Mouse (Mus musculus) midbrain, embryonic 12.5 days (tissue): ENCODE measurements at regions not wholly inside any gene's neighbourhood (a gene's known extent, or its start where the extent isn't known, plus 50 kb on each side); places are given as distances from the start of the nearest gene placed in this dataset.
"Not testable (repeated sequence)": the region's sequence is repeated elsewhere in the genome, so short reads cannot be mapped to it uniquely, and the experiment has no call there.

ENCODE experiments used
- ATAC-seq: fragments of 200-750 bp; cut with Nextera tagmentation; 2 replicates; pipeline ENCODE4 v1.8.0; 2017; ENCODE audit warnings: low read depth, moderate TSS enrichment, moderate library complexity; ENCODE audit not compliant: low FRiP score
- H3K27ac ChIP-seq: fragments of 300-500 bp; sonication (generic); replicated peaks from 2 replicates; pipeline ENCODE4 v1.5.1; 2016; ENCODE audit warnings: mild to moderate bottlenecking
- H3K27me3 ChIP-seq: fragments of 300-500 bp; sonication (generic); 2 replicates; pipeline ENCODE4 v1.6.1; 2016; ENCODE audit warnings: mild to moderate bottlenecking
- H3K36me3 ChIP-seq: fragments of 300-500 bp; sonication (generic); 2 replicates; pipeline ENCODE4 v1.6.1; 2016
- H3K4me1 ChIP-seq: fragments of 300-500 bp; sonication (generic); 2 replicates; pipeline ENCODE4 v1.6.1; 2016
- H3K4me2 ChIP-seq: fragments of 300-500 bp; sonication (generic); replicated peaks from 2 replicates; pipeline ENCODE4 v1.6.1; 2016; ENCODE audit warnings: mild to moderate bottlenecking, moderate library complexity
- H3K4me3 ChIP-seq: fragments of 300-500 bp; sonication (generic); 2 replicates; pipeline ENCODE4 v1.5.1; 2016; ENCODE audit warnings: mild to moderate bottlenecking
- H3K9ac ChIP-seq: fragments of 300-500 bp; sonication (generic); replicated peaks from 2 replicates; pipeline ENCODE4 v1.6.1; 2016; ENCODE audit warnings: mild to moderate bottlenecking, moderate library complexity
- H3K9me3 ChIP-seq: fragments of 300-500 bp; sonication (generic); 2 replicates; pipeline ENCODE4 v1.6.1; 2016; ENCODE audit warnings: mild to moderate bottlenecking
- WGBS: fragments of 180-500 bp; shearing (Covaris S2); methylation state at CpG from one replicate; pipeline ENCODE4 v1.1.7; 2016; 5-methylcytosine and 5-hydroxymethylcytosine counted together

DNA sequence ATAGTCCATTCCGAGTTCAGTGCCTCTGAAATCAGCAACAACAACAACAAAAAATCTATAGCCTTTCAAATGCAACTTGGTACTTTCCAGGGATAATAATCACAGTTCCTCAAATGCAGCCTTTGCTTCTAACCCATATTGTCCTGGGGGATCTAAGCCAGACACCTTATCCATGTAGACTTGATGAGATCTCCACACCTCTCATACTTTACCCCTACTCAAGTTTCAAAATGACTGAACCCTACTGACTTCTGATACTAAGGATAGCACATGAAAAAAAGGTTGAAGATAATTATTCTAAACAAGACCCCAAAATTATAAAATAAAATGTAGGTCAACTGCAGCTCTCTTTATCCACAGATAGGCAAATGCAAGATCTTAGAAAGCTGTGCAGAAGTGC, 101.2 kb downstream of the A730009L09Rik start:
- Histone ChIP-seq H3K9ac (no peak overlapping the region), H3K4me1 (no peaks in the 10 kb centered on the region), H3K27ac (no peak overlapping the region), H3K4me2 (no peak overlapping the region), H3K36me3 (no peaks in the 10 kb centered on the region), H3K9me3 (no peaks in the 10 kb centered on the region), H3K4me3 (no peak overlapping the region), H3K27me3 (no peaks in the 10 kb centered on the region)
- ATAC-seq = no peak
- WGBS = 91% methylated on average over 1 of the region's 1 CpGs

DNA sequence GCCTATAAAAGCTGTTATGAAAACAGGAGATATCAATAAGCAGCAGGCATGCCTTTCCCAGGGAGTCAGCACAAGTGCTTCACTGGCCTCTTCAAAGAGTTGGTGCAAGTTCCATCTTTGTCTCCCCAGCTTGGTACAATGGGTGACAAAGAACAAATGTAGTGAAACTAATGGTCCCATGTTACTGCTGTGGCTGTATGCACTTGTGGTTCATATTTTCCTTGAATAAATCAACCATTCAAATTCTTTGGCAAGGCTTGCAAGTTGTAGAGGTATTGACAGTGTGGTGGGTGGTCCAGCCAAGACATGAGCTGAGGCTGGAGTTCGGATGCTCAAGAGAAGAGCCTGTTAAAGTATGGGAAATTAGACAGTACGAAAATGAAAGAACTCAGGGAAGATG, 103.5 kb downstream of the A730009L09Rik start:
- H3K4me1 ChIP-seq = no peaks in the 10 kb centered on the region
- WGBS = 90% methylated on average over 2 of the region's 2 CpGs
- H3K9ac ChIP-seq = no peak overlapping the region
- ATAC-seq = no peak
- H3K9me3 ChIP-seq = no peaks in the 10 kb centered on the region
- H3K4me2 ChIP-seq = no peak overlapping the region
- no peak overlapping the region for H3K4me3 ChIP-seq
- H3K36me3 ChIP-seq = no peaks in the 10 kb centered on the region
- no peak overlapping the region for H3K27ac ChIP-seq
- H3K27me3 ChIP-seq = no peaks in the 10 kb centered on the region

DNA sequence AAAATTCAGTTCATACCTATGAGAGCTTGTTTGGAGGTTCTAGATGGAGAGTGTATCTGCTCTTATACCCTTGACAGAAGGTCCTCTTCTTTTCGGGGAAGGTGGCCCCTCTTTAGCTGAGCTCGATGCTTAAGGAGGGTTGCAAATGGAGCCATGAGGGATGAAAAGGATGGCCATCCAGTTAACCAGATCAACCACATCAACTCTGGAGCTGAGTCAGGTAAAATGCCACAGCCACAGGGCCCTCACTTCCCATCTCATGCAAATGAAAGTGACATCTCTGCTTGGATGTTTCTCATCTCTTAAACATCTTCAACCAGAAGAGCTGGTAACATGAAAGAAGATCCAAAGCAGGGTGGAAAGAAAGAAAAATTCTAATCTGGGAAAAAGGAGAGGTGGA, 105.0 kb downstream of the A730009L09Rik start:
- no peak overlapping the region for H3K4me3 ChIP-seq
- no peaks in the 10 kb centered on the region for H3K4me1 ChIP-seq
- H3K36me3 ChIP-seq = no peaks in the 10 kb centered on the region
- 89% methylated on average over 2 of the region's 2 CpGs for WGBS
- no peaks in the 10 kb centered on the region for H3K9me3 ChIP-seq
- H3K9ac ChIP-seq = no peak overlapping the region
- H3K27me3 ChIP-seq = no peaks in the 10 kb centered on the region
- ATAC-seq = no peak
- no peak overlapping the region for H3K4me2 ChIP-seq
- no peak overlapping the region for H3K27ac ChIP-seq

DNA sequence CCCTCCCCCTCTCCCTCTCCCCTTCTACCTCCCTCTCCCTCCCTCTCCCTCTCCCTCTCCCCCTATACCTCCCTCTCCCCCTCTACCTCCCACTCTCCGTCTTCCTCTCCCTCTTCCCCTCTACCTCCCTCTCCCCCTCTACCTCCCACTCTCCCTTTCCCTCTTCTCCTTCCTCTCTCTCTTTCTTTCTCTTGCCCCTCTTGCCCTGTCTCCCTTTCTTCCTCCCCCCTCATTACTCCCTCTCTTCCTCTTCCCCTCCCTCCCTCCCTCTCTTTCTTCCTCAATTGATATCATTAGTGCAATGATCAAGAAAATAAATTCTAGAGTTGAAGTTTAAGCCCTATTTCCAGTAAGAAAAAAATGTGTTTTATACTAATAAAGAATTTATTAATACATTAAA, 105.9 kb downstream of the A730009L09Rik start:
- WGBS = no CpG with 5 or more reads among the region's 1 CpGs
- ATAC-seq = no peak

DNA sequence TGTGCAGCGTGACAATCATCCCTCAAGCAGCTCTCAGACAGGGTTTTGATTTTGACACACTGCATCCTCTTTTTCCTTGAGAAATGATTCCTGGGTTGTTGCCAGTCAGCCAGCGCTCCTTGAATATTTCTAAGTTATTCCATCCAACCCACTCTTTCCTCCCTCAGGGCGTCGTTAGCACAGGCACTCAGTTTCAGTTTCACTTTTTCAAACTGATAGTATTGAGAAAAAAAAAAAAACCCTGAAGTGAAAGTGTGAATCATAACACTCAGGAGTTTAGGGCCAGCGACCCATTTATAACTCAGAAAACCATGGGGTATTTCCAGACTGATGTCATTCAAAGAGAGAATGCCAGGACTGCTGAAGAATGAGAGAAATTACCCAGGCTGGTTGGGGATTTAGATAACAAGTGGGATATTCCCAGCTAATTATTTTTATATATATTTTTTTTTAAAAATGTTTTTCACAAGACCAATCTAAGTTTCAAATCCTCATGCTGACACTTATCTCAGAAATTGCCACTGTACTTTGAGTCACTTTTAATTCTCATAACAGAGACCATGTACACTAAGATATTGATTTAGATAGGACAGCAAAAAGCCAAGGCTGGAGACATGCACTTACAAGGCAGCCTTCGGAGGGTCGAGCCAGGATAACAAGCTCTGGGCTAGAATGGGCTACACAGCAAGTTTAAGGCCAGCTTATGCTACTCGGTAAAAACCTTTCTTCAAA, 106.5 kb downstream of the A730009L09Rik start:
- ATAC-seq = peak; percentile 27; the same call in 1 of the 2 replicates
- 79% methylated on average over 8 of the region's 8 CpGs for WGBS
- Histone ChIP-seq H3K27ac (no peak overlapping the region), H3K9ac (no peak overlapping the region), H3K4me3 (no peak overlapping the region), H3K9me3 (no peaks in the 10 kb centered on the region), H3K4me1 (no peaks in the 10 kb centered on the region), H3K27me3 (no peaks in the 10 kb centered on the region), H3K36me3 (no peaks in the 10 kb centered on the region), H3K4me2 (no peak overlapping the region)

More for the DNA sequence above, 105.9 kb downstream of the A730009L09Rik start:
- H3K9me3 ChIP-seq = no peaks in the 10 kb centered on the region
- no peak overlapping the region for H3K9ac ChIP-seq
- no peaks in the 10 kb centered on the region for H3K27me3 ChIP-seq
- H3K36me3 ChIP-seq = no peaks in the 10 kb centered on the region
- no peaks in the 10 kb centered on the region for H3K4me1 ChIP-seq
- H3K4me3 ChIP-seq = no peak overlapping the region
- H3K27ac ChIP-seq = no peak overlapping the region
- H3K4me2 ChIP-seq = no peak overlapping the region

DNA sequence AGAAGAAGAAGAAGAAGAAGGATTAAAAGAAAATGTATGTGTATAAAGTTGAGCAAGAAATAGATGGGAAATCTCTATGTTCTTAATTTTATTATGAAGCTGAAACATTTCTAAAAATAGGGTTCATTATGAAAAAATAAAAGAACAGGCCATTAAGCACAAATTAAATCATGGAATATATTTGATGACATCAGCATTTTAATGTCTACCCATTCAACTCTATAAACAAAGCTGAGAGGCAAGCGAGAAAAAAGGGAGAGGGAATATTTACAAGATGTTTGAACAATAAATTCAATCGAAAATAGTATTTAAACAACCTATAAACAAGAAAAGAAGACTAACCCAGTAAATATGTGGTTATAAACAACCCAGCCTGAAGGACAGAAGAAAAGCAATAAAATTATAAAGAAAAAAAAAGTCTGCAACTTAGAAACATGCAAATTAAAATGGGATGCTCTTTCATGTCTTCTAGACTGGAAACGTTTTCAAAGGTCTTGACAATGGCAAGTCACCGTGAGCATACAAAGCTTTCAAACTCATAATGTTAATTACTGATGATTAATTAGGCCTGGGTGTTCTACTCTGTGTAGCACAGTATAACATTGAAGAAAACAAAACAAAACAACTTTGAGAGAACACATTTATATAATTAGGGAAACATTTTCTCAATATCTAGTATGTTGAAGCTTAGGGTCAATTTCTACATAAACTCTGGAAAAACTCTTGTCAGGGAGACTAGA, 108.6 kb downstream of the A730009L09Rik start:
- no peak for ATAC-seq
- Histone ChIP-seq H3K9ac (no peak overlapping the region), H3K4me2 (no peak overlapping the region), H3K9me3 (no peaks in the 10 kb centered on the region), H3K4me1 (no peaks in the 10 kb centered on the region), H3K27ac (no peak overlapping the region), H3K27me3 (no peaks in the 10 kb centered on the region), H3K4me3 (no peak overlapping the region), H3K36me3 (no peaks in the 10 kb centered on the region)
- WGBS = 73% methylated on average over 4 of the region's 4 CpGs

DNA sequence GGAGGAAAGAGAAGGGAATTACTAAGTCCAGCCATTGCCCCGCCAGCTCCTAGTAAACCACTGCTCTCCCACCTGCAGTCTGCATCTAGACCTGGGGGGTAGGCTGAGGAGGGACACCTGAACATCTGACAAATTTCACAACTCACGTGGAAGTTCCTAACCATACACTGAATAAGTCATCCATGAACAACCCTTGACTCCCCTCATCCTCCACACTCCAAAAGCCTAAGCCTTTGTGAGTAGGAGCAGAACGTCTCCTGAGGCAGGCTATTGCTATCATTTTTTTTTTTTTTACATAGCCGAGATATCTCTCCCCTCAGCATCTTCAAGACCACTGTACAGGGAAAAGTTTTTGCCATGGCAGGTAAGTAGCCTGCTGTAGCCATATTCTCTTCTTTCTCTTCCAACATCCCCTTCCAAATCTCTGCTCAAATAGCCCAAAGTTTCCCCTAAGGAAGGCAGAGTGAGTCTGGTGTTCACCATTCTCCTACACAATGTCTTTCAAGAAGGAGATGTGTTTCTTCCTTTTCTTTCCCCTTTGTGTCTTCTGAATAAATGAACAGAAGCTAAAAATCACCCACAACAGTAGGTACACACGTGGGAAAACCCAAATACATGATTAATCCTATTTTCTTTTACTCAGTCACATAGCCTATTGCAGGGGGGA, 109.7 kb downstream of the A730009L09Rik start:
- H3K36me3 ChIP-seq = no peaks in the 10 kb centered on the region
- no peak overlapping the region for H3K27ac ChIP-seq
- no peak overlapping the region for H3K4me3 ChIP-seq
- H3K9me3 ChIP-seq = no peaks in the 10 kb centered on the region
- H3K27me3 ChIP-seq = no peaks in the 10 kb centered on the region
- ATAC-seq = no peak
- H3K9ac ChIP-seq = no peak overlapping the region
- H3K4me1 ChIP-seq = no peaks in the 10 kb centered on the region
- WGBS = 75% methylated on average over 5 of the region's 5 CpGs
- no peak overlapping the region for H3K4me2 ChIP-seq

DNA sequence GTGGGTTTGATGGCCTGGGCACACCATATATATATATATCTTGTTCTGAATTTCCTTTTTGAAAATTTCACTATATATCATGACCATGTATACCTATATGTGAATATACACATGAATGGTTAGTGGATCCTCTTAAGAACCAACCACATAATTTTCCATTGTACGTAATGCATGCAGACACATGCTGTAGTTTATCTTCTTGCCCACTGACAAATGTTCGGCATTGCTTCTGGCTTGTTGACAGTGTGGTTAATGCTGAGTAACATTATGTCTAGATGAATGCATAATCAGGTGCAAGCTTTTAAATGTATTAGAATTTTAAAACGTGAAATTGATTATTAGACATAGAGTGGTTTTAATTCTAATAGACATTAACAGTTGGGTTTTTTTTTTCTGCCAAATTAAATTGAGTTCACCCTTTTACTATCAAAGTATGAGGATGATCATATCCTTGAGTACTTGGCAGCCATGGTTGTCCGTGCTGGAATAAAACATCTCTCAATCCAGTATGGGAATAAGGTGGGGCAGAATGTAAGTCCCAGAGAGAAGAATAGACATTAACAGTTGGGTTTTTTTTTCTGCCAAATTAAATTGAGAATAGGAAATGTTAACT, 110.3 kb downstream of the A730009L09Rik start:
- no peak overlapping the region for H3K9ac ChIP-seq
- H3K27me3 ChIP-seq = no peaks in the 10 kb centered on the region
- ATAC-seq = no peak
- no peaks in the 10 kb centered on the region for H3K4me1 ChIP-seq
- no peak overlapping the region for H3K4me3 ChIP-seq
- H3K36me3 ChIP-seq = no peaks in the 10 kb centered on the region
- H3K27ac ChIP-seq = no peak overlapping the region
- H3K9me3 ChIP-seq = no peaks in the 10 kb centered on the region
- H3K4me2 ChIP-seq = no peak overlapping the region
- 89% methylated on average over 4 of the region's 4 CpGs for WGBS

DNA sequence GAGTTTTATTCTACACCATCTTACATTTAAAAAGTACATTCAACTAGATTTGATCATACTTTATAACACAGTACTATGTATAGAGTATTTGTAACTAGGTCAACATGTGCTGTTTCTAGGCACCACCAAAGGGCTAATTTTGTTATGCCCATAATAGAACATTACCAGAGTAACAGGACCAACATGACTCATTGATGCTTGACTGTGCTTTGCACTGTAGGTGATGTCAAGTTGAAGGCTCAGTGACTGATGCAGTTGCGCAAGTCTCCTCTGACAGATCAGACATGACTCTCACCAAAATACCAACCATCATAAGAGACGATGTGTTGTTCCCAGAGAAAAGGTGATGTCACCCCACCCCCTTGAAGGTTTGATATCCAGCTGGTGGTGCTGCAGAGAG, 108.5 kb downstream of the Mrpl39 start:
- 84% methylated on average over 2 of the region's 2 CpGs for WGBS
- Histone ChIP-seq H3K36me3 (no peaks in the 10 kb centered on the region), H3K27me3 (no peaks in the 10 kb centered on the region), H3K4me1 (no peaks in the 10 kb centered on the region), H3K4me3 (no peak overlapping the region), H3K4me2 (no peak overlapping the region), H3K9me3 (no peaks in the 10 kb centered on the region), H3K27ac (no peak overlapping the region), H3K9ac (no peak overlapping the region)
- ATAC-seq = no peak

DNA sequence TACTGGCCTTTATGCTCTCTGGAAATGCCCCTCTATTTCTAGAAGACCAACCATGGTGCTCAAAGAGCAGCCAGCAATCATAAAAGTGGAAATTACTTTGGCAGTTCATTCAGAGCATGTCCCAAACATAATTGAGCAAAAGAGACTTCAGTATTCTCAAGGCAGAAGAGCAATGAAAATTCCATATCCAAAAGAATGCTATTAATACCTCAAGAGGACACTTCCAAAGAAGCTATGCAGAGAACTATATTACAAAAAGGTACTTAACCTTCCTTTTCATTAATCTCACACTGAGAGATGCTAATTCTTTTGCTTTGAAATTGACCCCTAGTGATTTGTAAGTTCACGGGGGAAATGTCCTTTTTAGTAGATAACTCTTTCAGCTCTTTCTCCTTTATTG, 105.7 kb downstream of the Mrpl39 start:
- no peak overlapping the region for H3K4me3 ChIP-seq
- H3K9ac ChIP-seq = no peak overlapping the region
- H3K27ac ChIP-seq = no peak overlapping the region
- no peaks in the 10 kb centered on the region for H3K4me1 ChIP-seq
- no peaks in the 10 kb centered on the region for H3K36me3 ChIP-seq
- no peak for ATAC-seq
- no peaks in the 10 kb centered on the region for H3K9me3 ChIP-seq
- 49% methylated on average over 1 of the region's 1 CpGs for WGBS
- H3K4me2 ChIP-seq = no peak overlapping the region
- no peaks in the 10 kb centered on the region for H3K27me3 ChIP-seq

DNA sequence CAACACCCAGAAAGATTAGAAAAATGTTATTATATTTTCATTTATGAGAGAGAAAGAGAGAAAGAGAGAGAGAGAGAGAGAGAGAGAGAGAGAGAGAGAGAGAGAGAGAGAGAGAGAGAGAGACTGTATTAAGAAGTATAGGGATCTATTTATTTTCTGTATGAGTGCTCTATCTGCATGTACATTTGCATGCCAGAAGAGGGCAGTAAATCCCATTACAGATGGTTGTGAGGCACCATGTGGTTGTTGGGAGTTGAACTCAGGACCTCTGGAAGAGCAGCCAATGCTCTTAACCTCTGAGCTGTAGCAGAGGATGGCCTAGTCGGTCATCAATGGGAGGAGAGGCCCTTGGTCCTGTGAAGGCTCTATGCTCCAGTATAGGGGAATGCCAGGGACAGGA, 91.1 kb downstream of the Mrpl39 start:
- H3K4me3 ChIP-seq, H3K27me3 ChIP-seq, H3K4me2 ChIP-seq, H3K36me3 ChIP-seq, H3K9me3 ChIP-seq, ATAC-seq, H3K9ac ChIP-seq, H3K27ac ChIP-seq, H3K4me1 ChIP-seq: not testable (repeated sequence)
- WGBS = 95% methylated on average over 1 of the region's 1 CpGs

DNA sequence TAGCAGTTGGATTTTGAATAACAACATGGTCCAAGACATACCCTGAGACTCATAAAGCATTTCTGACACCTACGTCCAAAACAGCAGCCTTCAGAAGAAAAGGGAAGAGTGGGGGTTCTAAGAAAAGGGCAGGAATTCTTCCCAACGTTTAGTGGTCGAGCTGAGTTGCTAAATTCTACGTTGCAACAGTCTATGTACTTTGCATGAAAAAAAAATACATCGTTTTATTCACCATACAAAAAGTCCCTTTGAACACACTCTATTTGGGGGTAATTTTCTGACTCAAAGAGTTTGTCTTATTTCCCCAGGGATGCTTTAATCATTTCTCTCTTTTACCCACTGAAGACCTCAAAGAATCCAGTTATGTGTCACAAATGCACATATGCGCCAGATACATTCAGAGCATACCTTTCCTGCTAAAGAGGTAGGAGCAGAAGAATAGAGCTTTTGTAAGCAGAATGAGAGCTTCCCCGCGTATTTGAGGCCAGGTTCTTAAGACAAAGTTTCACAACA, 89.3 kb downstream of the Mrpl39 start:
- H3K4me3 ChIP-seq = no peak overlapping the region

More for the DNA sequence above, 89.3 kb downstream of the Mrpl39 start:
- 60% methylated on average over 8 of the region's 8 CpGs for WGBS
- no peaks in the 10 kb centered on the region for H3K4me1 ChIP-seq
- no peak overlapping the region for H3K4me2 ChIP-seq
- H3K9ac ChIP-seq = no peak overlapping the region
- no peaks in the 10 kb centered on the region for H3K9me3 ChIP-seq
- no peak for ATAC-seq
- no peak overlapping the region for H3K27ac ChIP-seq
- no peaks in the 10 kb centered on the region for H3K36me3 ChIP-seq
- no peaks in the 10 kb centered on the region for H3K27me3 ChIP-seq
